Mouse (Mus musculus) heart, embryonic 13.5 days (tissue): ENCODE results near the gene Exoc3l. TPM values are rescaled to one million over a fixed set of nuclear protein-coding genes. Genes with fewer than 3 reads are reported as not detected.

ENCODE experiments used
- ATAC-seq: fragments of 200-750 bp; cut with Nextera tagmentation; 2 replicates; pipeline ENCODE4 v1.8.0; 2017; ENCODE audit warnings: moderate TSS enrichment; ENCODE audit not compliant: insufficient number of reproducible peaks, low FRiP score, low TSS enrichment; ENCODE audit errors: extremely low read depth
- H3K27ac ChIP-seq: fragments of 300-500 bp; sonication (generic); replicated peaks from 2 replicates; pipeline ENCODE4 v1.5.1; 2015; ENCODE audit warnings: moderate library complexity, mild to moderate bottlenecking, inconsistent platforms
- H3K27me3 ChIP-seq: fragments of 300-500 bp; sonication (generic); replicated peaks from 2 replicates; pipeline ENCODE4 v1.6.1; 2015; ENCODE audit warnings: mild to moderate bottlenecking, inconsistent platforms
- H3K36me3 ChIP-seq: fragments of 300-500 bp; sonication (generic); 2 replicates; pipeline ENCODE4 v1.6.1; 2015; ENCODE audit warnings: mild to moderate bottlenecking, inconsistent platforms
- H3K4me1 ChIP-seq: fragments of 300-500 bp; sonication (generic); 2 replicates; pipeline ENCODE4 v1.6.1; 2015; ENCODE audit warnings: inconsistent platforms
- H3K4me2 ChIP-seq: fragments of 300-500 bp; sonication (generic); 2 replicates; pipeline ENCODE4 v1.6.1; 2015; ENCODE audit warnings: inconsistent platforms, mild to moderate bottlenecking, moderate library complexity
- H3K4me3 ChIP-seq: fragments of 300-500 bp; sonication (generic); 2 replicates; pipeline ENCODE4 v1.5.1; 2015; ENCODE audit warnings: moderate library complexity, mild to moderate bottlenecking, inconsistent platforms
- H3K9ac ChIP-seq: fragments of 300-500 bp; sonication (generic); 2 replicates; pipeline ENCODE4 v1.6.1; 2015; ENCODE audit warnings: inconsistent platforms, mild to moderate bottlenecking, moderate library complexity
- H3K9me3 ChIP-seq: fragments of 300-500 bp; sonication (generic); 2 replicates; pipeline ENCODE4 v1.6.1; 2016; ENCODE audit warnings: inconsistent platforms
- WGBS: fragments of 180-500 bp; shearing (Covaris S2); methylation state at CpG from one replicate; pipeline ENCODE4 v1.1.7; 2015; ENCODE audit warnings: mixed read lengths; 5-methylcytosine and 5-hydroxymethylcytosine counted together
- polyA plus RNA-seq: library from polyadenylated mRNA; unstranded; fragments of >200 nt; fragmentation: Nextera tagmentation; extraction: Ambion mirVana; gene quantifications from 2 replicates; pipeline ENCODE4 v1.2.1, GENCODE M21; 2015

Exoc3l gene
- polyA plus RNA-seq, 1 experiment from 2014 or later = 15.5 TPM

DNA sequence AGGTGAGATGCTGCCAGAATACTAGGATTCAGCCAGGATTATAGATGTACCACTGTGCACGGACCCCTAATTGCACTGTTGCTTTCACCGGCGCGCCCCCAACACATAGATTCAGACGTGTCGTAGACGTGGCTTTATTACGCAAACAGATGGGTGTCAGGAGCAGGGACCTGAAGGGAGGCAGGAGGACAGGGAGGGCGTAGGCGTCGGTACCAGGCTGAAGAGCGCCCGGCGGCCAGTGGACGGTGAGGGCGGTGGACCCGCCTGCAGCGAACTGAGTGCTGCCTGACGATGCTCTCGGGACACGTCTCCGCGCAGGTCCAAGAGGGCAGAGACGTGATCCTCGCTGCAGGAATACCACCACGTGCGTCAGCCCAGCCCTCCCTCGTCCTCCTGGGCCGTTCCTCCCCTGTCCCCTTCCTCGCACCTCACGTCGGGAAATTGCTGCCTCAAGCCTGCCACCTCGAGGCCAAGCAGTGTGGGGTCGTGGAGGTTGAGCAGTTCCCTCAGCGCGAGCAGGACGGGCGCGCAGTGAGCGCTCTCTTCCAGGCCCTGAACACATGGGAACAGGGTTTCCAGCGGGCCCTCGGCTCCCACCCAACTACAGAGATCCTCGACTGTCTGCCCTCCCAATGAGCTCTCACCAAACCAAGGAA, 6.0 kb downstream of the Exoc3l start, which contains the start of gene 4931428F04Rik:
Gene 4931428F04Rik, minus strand, starts transcription at position 60 of the 656 bp plus-strand sequence.
- Histone ChIP-seq H3K9ac (peak within 1 kb of the TSS; percentile 76), H3K27me3 (peaks cover 51% of the 10 kb centered on the region), H3K4me3 (peak within 1 kb of the TSS; percentile 59), H3K9me3 (no peaks in the 10 kb centered on the region), H3K4me1 (peaks cover 26% of the 10 kb centered on the region), H3K36me3 (peaks cover 4% of the 10 kb centered on the region; the same call in 1 of the 2 replicates), H3K4me2 (peak within 1 kb of the TSS; percentile 90), H3K27ac (peak within 1 kb of the TSS; percentile 72)
- WGBS = 2% methylated on average over 43 of the region's 43 CpGs
- ATAC-seq = peak; percentile 32; the same call in 1 of the 2 replicates

DNA sequence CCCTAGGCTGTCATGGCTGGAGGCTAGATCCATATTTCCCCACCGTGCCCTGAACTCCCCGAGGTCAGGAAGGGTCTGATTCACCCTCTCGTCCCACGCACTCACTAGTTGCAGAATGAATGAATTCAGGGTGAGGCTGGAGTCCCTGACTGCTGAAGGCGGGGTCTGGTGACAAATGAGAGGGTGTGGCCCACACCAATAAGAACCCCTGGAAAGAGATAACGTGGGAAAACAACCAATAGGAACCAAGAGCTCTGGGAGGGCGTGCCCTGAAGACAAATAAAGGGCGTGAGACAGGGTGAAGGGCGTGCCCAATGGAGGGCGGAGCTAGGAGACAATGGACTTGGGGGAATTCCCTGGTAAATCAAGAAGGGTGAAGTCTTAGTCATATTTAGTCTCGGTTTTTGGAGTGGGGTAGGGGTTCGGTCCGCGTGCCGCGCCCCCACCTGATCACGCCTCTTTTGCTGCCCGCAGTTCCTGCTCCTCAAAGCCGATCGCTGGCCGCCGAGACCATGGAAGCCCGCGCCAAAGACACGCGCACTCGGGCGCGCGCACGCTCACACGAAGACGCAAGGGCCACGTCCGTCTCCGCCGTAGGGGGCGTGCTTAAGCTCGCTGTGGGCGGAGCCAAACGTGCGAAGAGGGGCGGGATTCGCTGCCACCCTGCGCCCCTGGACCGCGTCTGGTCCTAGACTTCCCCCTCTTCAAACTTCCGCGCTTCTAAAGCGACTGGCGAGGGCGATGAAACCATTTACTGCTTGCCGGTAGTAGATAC, 6.8 kb downstream of the Exoc3l start:
- Histone ChIP-seq H3K4me1 (peaks cover 26% of the 10 kb centered on the region), H3K27ac (peak overlapping the region; percentile 72), H3K36me3 (peaks cover 4% of the 10 kb centered on the region; the same call in 1 of the 2 replicates), H3K27me3 (peaks cover 47% of the 10 kb centered on the region), H3K4me2 (peak overlapping the region; percentile 90), H3K9me3 (no peaks in the 10 kb centered on the region), H3K9ac (peak overlapping the region; percentile 76), H3K4me3 (peak overlapping the region; percentile 59)
- peak; percentile 81 for ATAC-seq
- 1% methylated on average over 53 of the region's 53 CpGs for WGBS

DNA sequence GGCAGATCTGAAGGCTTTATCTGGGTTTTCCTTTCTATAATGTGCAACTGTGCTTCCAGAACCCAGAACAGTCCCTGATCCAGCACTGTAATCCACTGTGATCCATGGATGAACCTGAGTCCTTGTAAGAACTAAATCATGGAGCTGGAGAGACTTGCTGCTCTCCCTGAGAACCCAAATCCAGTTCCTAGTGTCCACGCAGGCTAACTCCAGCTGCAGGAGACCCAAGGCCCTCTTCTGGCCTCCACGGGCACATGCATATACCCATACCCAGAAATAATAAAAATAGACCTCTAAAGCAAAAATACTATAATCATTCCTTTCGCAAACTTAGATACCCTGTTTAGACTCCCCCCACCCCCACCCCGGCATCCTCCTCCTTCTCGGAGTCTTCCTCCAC, 7.7 kb downstream of the Exoc3l start:
- H3K27me3 ChIP-seq = peaks cover 44% of the 10 kb centered on the region
- WGBS = 86% methylated on average over 5 of the region's 5 CpGs
- no peaks in the 10 kb centered on the region for H3K9me3 ChIP-seq
- peak overlapping the region; percentile 59; the same call in 1 of the 2 replicates for H3K4me3 ChIP-seq
- no peak overlapping the region for H3K27ac ChIP-seq
- ATAC-seq = no peak
- H3K4me1 ChIP-seq = peaks cover 27% of the 10 kb centered on the region
- peak overlapping the region; percentile 90 for H3K4me2 ChIP-seq
- peaks cover 4% of the 10 kb centered on the region; the same call in 1 of the 2 replicates for H3K36me3 ChIP-seq
- H3K9ac ChIP-seq = no peak overlapping the region

DNA sequence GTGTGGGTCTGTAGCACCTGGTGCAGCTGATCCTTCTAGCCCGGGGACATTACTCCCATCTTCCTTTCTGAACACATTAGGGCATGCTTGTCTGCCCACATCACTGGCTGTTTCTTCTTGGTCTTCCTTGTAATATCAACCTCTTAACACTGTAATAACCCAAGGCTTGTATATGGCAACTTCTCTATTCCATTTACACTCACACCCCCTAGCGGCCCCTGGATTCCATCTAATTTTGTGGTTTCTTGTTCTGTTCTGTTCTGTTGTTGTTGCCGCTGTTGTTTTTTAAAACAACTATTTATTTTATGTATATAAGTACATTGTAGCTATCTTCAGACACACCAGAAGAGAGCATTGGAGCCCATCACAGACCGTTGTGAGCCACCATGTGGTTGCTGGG, 9.0 kb downstream of the Exoc3l start:
- Histone ChIP-seq H3K4me3 (no peak overlapping the region), H3K9ac (no peak overlapping the region), H3K27me3 (peaks cover 44% of the 10 kb centered on the region), H3K9me3 (no peaks in the 10 kb centered on the region), H3K4me2 (no peak overlapping the region), H3K27ac (no peak overlapping the region), H3K36me3 (peaks cover 13% of the 10 kb centered on the region), H3K4me1 (peaks cover 30% of the 10 kb centered on the region)
- 87% methylated on average over 4 of the region's 4 CpGs for WGBS
- no peak for ATAC-seq

DNA sequence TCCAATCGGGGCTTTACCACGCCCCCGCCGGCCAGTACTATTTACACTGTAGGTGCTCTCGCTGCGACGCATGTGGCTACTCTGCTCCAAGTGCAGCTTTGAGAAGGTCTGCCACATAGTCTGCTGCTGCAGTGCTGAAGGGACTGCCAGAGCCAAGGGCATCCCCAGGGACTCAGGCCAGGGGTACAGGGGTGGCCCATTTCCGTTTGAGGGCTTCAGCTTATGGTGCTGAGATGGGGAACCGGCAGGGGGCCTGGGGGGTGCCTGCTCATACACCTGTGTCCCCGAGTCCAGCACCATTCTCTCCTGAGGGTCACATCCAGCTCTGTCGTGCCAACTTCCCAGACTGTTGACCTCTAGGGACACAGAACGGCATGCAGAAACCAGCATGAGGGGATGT, 10.4 kb downstream of the Exoc3l start:
- Histone ChIP-seq H3K9ac (no peak overlapping the region), H3K27ac (no peak overlapping the region), H3K4me3 (no peak overlapping the region), H3K27me3 (peaks cover 51% of the 10 kb centered on the region), H3K4me1 (peaks cover 26% of the 10 kb centered on the region), H3K4me2 (no peak overlapping the region), H3K9me3 (no peaks in the 10 kb centered on the region), H3K36me3 (peaks cover 20% of the 10 kb centered on the region)
- ATAC-seq = no peak
- 44% methylated on average over 12 of the region's 12 CpGs for WGBS

DNA sequence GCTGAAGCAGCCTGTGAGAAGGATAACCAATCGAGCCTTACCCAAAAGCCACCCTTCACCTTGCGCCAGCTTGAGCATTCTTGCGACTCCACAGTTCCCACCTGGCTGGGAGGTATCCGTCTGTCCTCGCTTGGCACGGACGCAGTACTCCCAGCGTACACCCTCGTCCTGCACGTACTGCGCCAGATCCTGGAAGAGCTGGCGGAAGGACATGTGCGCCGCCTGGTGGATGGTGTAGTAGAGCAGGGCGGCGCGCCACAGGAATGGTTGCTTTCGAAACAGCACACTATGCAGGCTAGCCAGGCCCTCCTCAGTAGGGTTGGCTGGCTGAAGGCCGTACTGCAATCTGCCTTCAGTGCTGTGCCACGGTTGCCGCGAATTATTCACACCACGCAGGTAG, 12.8 kb downstream of the Exoc3l start:
- Histone ChIP-seq H3K4me1 (peaks cover 18% of the 10 kb centered on the region), H3K9ac (no peak overlapping the region), H3K27ac (no peak overlapping the region), H3K4me3 (0 out of 2 replicates have a peak overlapping the region, but pooled peaks have one; percentile 8), H3K9me3 (no peaks in the 10 kb centered on the region), H3K36me3 (peaks cover 20% of the 10 kb centered on the region), H3K4me2 (no peak overlapping the region; the same call in 1 of the 2 replicates), H3K27me3 (peaks cover 66% of the 10 kb centered on the region)
- WGBS = 25% methylated on average over 23 of the region's 23 CpGs
- ATAC-seq = no peak

DNA sequence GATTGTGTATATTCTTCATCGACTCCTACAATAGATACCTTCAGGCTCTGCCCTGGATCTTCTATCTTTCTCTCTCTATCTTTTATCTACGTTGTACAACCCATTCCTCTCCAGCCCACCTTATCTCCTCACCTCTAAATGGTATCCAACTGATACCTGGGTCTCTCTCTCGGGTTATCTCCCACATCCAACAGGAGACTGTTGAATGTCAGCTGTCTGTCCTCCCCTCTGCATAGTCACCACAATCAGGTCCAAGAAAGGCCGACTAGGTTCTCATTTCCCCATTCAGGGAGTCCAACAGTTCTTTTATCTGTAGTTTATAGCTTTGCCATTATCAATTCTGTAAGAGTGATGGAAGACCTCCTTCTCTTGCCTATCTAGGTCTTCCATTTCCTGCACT, 13.7 kb downstream of the Exoc3l start:
- no peak for ATAC-seq
- no peak overlapping the region for H3K4me3 ChIP-seq
- H3K9ac ChIP-seq = no peak overlapping the region
- H3K27ac ChIP-seq = no peak overlapping the region
- H3K9me3 ChIP-seq = no peaks in the 10 kb centered on the region
- peaks cover 17% of the 10 kb centered on the region for H3K4me1 ChIP-seq
- H3K4me2 ChIP-seq = no peak overlapping the region
- H3K27me3 ChIP-seq = peaks cover 74% of the 10 kb centered on the region
- 53% methylated on average over 4 of the region's 4 CpGs for WGBS
- peaks cover 20% of the 10 kb centered on the region for H3K36me3 ChIP-seq

DNA sequence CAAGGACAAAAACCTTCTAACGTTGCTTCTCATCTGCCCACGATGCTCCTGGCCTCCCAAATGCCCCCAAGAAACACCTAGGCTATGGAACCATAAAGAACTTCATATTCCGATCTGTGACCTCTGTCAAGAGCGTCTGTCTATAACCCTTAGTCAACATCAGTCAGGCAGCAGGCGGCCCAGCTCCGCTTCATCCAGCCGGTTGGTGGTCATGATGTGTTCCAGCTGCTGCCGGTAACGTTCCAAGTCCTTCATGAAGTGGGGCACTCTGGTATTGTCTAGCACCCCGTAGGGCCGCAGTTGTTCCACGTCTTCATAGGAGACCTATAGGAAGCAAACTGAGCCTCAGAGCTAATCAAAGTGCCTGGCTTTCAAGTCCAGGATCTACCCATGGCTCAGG, 14.1 kb downstream of the Exoc3l start:
- Histone ChIP-seq H3K27ac (no peak overlapping the region), H3K9me3 (no peaks in the 10 kb centered on the region), H3K4me3 (no peak overlapping the region), H3K36me3 (peaks cover 20% of the 10 kb centered on the region), H3K4me1 (peaks cover 17% of the 10 kb centered on the region), H3K27me3 (peaks cover 78% of the 10 kb centered on the region), H3K4me2 (no peak overlapping the region), H3K9ac (no peak overlapping the region)
- no peak for ATAC-seq
- WGBS = 83% methylated on average over 12 of the region's 12 CpGs

DNA sequence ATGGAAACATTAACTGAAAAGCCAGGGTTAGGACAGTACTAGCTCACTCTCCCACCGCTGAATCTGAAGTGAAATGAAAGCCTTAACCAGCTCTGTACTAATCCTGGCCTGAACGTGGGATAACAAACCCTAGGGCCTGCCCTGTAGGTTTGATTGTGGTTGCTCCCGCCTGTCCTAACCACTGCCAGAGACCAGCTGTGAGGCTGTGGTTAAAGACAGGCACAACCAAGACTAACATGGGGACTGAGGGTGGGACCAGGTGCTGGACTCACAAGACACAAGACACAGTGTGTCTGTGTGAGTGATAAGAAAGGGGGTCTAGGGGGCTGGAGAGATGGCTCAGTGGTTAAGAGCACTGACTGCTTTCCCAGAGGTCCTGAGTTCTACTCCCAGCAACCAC, 15.3 kb downstream of the Exoc3l start:
- Histone ChIP-seq H3K4me2 (no peak overlapping the region), H3K27me3 (peaks cover 82% of the 10 kb centered on the region), H3K4me1 (peaks cover 30% of the 10 kb centered on the region), H3K9ac (no peak overlapping the region), H3K4me3 (no peak overlapping the region), H3K27ac (no peak overlapping the region), H3K36me3 (peaks cover 20% of the 10 kb centered on the region), H3K9me3 (no peaks in the 10 kb centered on the region)
- no peak for ATAC-seq
- 65% methylated on average over 3 of the region's 3 CpGs for WGBS

DNA sequence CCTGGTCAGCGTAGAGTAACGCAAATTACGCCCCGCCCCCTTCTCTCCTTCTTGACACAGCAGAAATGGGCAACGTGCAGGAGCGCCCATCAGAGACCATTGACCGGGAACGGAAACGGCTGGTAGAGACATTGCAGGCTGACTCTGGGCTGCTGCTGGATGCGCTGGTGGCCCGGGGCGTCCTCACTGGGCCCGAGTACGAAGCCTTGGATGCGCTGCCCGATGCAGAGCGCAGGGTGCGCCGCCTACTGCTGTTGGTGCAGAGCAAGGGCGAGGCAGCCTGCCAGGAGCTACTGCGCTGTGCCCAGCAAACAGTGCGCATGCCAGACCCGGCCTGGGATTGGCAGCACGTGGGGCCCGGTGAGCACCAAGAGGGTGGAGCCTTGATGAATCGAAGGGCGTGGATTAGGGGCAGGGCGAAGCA, 17.0 kb downstream of the Exoc3l start:
- no peak overlapping the region for H3K27ac ChIP-seq
- H3K9ac ChIP-seq = peak overlapping the region; percentile 66
- peaks cover 16% of the 10 kb centered on the region for H3K36me3 ChIP-seq
- peak overlapping the region; percentile 68 for H3K4me2 ChIP-seq
- peak overlapping the region; percentile 41 for H3K4me3 ChIP-seq
- no peaks in the 10 kb centered on the region for H3K9me3 ChIP-seq
- ATAC-seq = no peak
- peaks cover 34% of the 10 kb centered on the region for H3K4me1 ChIP-seq
- peaks cover 91% of the 10 kb centered on the region for H3K27me3 ChIP-seq
- WGBS = 4% methylated on average over 28 of the region's 28 CpGs

DNA sequence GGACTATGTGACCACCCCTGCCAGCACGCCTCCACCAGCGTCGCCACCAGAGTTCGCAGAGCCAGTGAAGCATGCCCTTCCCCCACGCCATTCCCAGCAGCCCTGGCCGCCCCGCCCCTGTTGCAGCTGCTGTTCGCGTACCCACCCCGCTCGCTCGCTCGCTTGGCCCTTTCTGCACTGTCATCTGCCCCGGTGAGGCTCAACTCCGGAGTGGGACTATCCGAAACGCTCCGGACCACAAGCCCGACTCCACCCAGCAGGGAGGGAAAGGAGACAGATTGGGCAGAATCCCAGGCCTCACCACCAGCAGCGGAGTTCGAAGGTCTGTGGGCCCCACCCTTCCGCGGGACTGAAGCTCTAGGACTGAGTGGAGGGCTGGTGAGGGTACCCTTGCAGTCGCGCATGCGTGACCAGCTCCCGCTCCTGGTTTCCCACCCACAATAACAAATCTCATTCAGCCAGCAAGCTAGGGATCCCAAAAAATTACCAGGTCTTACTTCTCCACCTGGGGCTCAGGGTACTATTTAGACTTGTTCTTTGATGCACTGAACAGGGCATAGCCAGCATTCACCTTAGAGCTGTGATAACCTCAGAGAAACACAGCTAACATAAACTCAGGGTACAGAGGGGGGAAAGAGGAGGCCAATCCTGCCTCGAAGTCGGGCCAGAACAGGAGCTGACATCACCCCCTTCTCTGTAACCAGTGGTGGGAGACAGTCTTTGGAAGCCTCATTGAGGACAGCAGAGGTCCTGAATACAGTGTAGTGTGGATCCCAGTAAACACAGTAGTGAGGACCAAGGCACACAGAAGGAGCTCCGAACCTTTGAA, 19.4 kb downstream of the Exoc3l start:
- Histone ChIP-seq H3K9ac (peak overlapping the region; percentile 77), H3K9me3 (no peaks in the 10 kb centered on the region), H3K27ac (no peak overlapping the region), H3K4me1 (peaks cover 30% of the 10 kb centered on the region), H3K36me3 (peaks cover 3% of the 10 kb centered on the region), H3K4me3 (peak overlapping the region; percentile 54), H3K4me2 (peak overlapping the region; percentile 81), H3K27me3 (peaks cover 96% of the 10 kb centered on the region)
- peak; percentile 49 for ATAC-seq
- 2% methylated on average over 30 of the region's 30 CpGs for WGBS
